Mouse (Mus musculus) lung, postnatal 0 days (tissue): ENCODE measurements at regions not wholly inside any gene's neighbourhood (a gene's known extent, or its start where the extent isn't known, plus 50 kb on each side); places are given as distances from the start of the nearest gene placed in this dataset.

Source experiments
- ATAC-seq: fragments of 200-750 bp; cut with Nextera tagmentation; 2 replicates; pipeline ENCODE4 v1.8.0; 2017; ENCODE audit warnings: moderate library complexity
- DNase-seq: peaks from one replicate; pipeline ENCODE4 v3.0.0-alpha.2; 2016; ENCODE audit warnings: low spot score
- H3K27ac ChIP-seq: fragments of 300-500 bp; sonication (generic); 2 replicates; pipeline ENCODE4 v1.5.1; 2014; ENCODE audit warnings: antibody characterized with exemption, mild to moderate bottlenecking, low read length, mixed read lengths
- H3K27me3 ChIP-seq: fragments of 300-500 bp; sonication (generic); replicated peaks from 2 replicates; pipeline ENCODE4 v1.6.1; 2014; ENCODE audit warnings: low read length, mixed read lengths; ENCODE audit not compliant: insufficient read depth
- H3K36me3 ChIP-seq: fragments of 300-500 bp; sonication (generic); 2 replicates; pipeline ENCODE4 v1.6.1; 2014; ENCODE audit warnings: low read length, mixed read lengths; ENCODE audit not compliant: insufficient read depth
- H3K4me1 ChIP-seq: fragments of 300-500 bp; sonication (generic); 2 replicates; pipeline ENCODE4 v1.6.1; 2014; ENCODE audit warnings: antibody characterized with exemption, low read depth, low read length, mixed read lengths; ENCODE audit not compliant: insufficient read depth
- H3K4me2 ChIP-seq: fragments of 300-500 bp; sonication (generic); replicated peaks from 2 replicates; pipeline ENCODE4 v1.6.1; 2014; ENCODE audit warnings: low read depth, mild to moderate bottlenecking, low read length, moderate library complexity, mixed read lengths
- H3K4me3 ChIP-seq: fragments of 300-500 bp; sonication (generic); 2 replicates; pipeline ENCODE4 v1.5.1; 2014; ENCODE audit warnings: low read depth, low read length
- H3K9ac ChIP-seq: fragments of 300-500 bp; sonication (generic); replicated peaks from 2 replicates; pipeline ENCODE4 v1.6.1; 2014; ENCODE audit warnings: low read depth, mild to moderate bottlenecking
- H3K9me3 ChIP-seq: fragments of 300-500 bp; sonication (generic); 2 replicates; pipeline ENCODE4 v1.6.1; 2016; ENCODE audit warnings: low read length, mixed read lengths
- CTCF ChIP-seq: IDR thresholded peaks from 2 replicates; pipeline ENCODE4 v1.5.1; 2016; ENCODE audit warnings: antibody characterized with exemption, mild to moderate bottlenecking
- EP300 ChIP-seq: IDR thresholded peaks from 2 replicates; pipeline ENCODE4 v1.6.1; 2016; ENCODE audit warnings: antibody characterized with exemption, mild to moderate bottlenecking, control low read depth
- WGBS: fragments of 180-500 bp; shearing (Covaris S2); extraction: QIAGEN DNeasy Blood & Tissue Kit; methylation state at CpG from one replicate; pipeline ENCODE4 v1.1.7; 2014; 5-methylcytosine and 5-hydroxymethylcytosine counted together

DNA sequence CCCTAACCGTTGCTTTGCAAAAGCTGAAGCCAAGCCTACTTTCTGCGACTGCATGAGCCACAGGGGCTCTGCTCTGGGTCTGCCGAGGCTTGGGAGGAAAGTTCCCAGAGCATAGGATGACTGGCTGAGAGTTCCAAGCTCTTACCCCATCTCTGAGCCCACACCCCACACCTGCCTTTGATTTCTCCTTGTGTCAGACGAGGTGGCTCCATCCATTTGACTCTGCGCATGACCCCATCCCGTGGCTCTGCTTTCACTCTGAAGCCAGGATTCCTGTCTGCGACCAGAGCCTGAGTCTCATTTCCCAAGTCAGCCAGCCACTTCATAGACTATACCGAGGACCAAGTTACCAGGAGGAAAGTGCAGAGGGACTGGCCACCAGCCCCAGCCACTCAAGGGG, 216.1 kb upstream of the Msx2 start:
- TF ChIP-seq CTCF: no peak
- no peak for TF ChIP-seq EP300
- H3K36me3 ChIP-seq: no peaks in the 10 kb centered on the region
- WGBS: 30% methylated on average over 8 of the region's 8 CpGs
- 0 out of 2 replicates have a peak overlapping the region, but pooled peaks have one; percentile 11 for H3K4me2 ChIP-seq
- ATAC-seq: no peak
- no peaks in the 10 kb centered on the region for H3K9me3 ChIP-seq
- DNase-seq: no peak
- H3K4me1 ChIP-seq: no peaks in the 10 kb centered on the region
- H3K27ac ChIP-seq: no peak overlapping the region
- H3K27me3 ChIP-seq: no peaks in the 10 kb centered on the region
- H3K4me3 ChIP-seq: no peak overlapping the region
- H3K9ac ChIP-seq: no peak overlapping the region

GRCm38 (mm10) chr13:53688489-53688888, 215.6 kb upstream of the Msx2 start:
- WGBS: 7% methylated on average over 13 of the region's 13 CpGs
- no peak; the same call in 1 of the 2 replicates for ATAC-seq

GRCm38 (mm10) chr13:53684498-53684897, 211.6 kb upstream of the Msx2 start:
- Histone ChIP-seq H3K9me3 (no peaks in the 10 kb centered on the region), H3K27ac (no peak overlapping the region), H3K27me3 (no peaks in the 10 kb centered on the region), H3K4me2 (no peak overlapping the region), H3K4me1 (no peaks in the 10 kb centered on the region), H3K36me3 (no peaks in the 10 kb centered on the region), H3K4me3 (no peak overlapping the region), H3K9ac (no peak overlapping the region)
- ATAC-seq: no peak
- no peak for TF ChIP-seq CTCF
- TF ChIP-seq EP300: no peak
- WGBS: 45% methylated on average over 5 of the region's 5 CpGs
- DNase-seq: no peak

More at GRCm38 (mm10) chr13:53688489-53688888, 215.6 kb upstream of the Msx2 start:
- no peaks in the 10 kb centered on the region for H3K4me1 ChIP-seq
- H3K9ac ChIP-seq: no peak overlapping the region
- no peak overlapping the region for H3K4me3 ChIP-seq
- 0 out of 2 replicates have a peak overlapping the region, but pooled peaks have one; percentile 11 for H3K4me2 ChIP-seq
- H3K27me3 ChIP-seq: no peaks in the 10 kb centered on the region
- H3K36me3 ChIP-seq: no peaks in the 10 kb centered on the region
- peak; percentile 75 for DNase-seq
- no peak overlapping the region for H3K27ac ChIP-seq
- H3K9me3 ChIP-seq: no peaks in the 10 kb centered on the region
- TF ChIP-seq CTCF (peak; percentile 91), EP300 (no peak)

- no peaks in the 10 kb centered on the region for H3K4me1 ChIP-seq
- 91% methylated on average over 10 of the region's 10 CpGs for WGBS
- H3K27me3 ChIP-seq: no peaks in the 10 kb centered on the region
- H3K9me3 ChIP-seq: no peaks in the 10 kb centered on the region
- no peak for ATAC-seq
- DNase-seq: no peak
- no peak overlapping the region for H3K9ac ChIP-seq
- H3K27ac ChIP-seq: no peak overlapping the region
- H3K4me3 ChIP-seq: no peak overlapping the region
- no peak for TF ChIP-seq CTCF
- no peak for TF ChIP-seq EP300
- no peaks in the 10 kb centered on the region for H3K36me3 ChIP-seq
- no peak overlapping the region for H3K4me2 ChIP-seq
Measured at GRCm38 (mm10) chr13:53677187-53677586, 204.3 kb upstream of the Msx2 start.

- Histone ChIP-seq H3K4me3 (no peak overlapping the region), H3K9ac (no peak overlapping the region), H3K36me3 (no peaks in the 10 kb centered on the region), H3K27me3 (no peaks in the 10 kb centered on the region), H3K4me1 (no peaks in the 10 kb centered on the region), H3K27ac (no peak overlapping the region), H3K9me3 (no peaks in the 10 kb centered on the region), H3K4me2 (no peak overlapping the region)
- ATAC-seq (no peak), DNase-seq (no peak)
- WGBS: 30% methylated on average over 19 of the region's 19 CpGs
- TF ChIP-seq EP300: no peak
- no peak for TF ChIP-seq CTCF
Measured at GRCm38 (mm10) chr13:53670361-53670760, 197.5 kb upstream of the Msx2 start.

DNA sequence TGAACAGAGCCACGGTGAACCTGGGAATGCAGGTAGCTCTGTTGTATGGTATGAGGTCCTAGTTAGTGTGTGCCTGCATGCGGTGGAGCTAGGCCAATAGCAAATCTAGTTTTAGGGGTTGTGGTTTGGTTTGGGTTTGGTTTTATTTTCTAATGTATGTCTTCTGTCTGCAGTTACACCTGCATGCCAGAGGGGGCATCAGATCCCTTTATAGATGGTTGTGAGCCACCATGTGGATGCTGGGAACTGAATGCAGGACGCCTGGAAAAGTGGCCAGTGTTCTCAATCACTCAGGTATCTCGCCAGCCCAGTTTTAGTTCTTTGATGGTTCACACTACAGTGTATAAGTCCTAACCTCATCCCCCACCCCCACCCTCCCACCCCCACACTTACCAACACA, 194.6 kb upstream of the Msx2 start:
- no peak for TF ChIP-seq CTCF
- no peak for TF ChIP-seq EP300
- Histone ChIP-seq H3K9me3 (no peaks in the 10 kb centered on the region), H3K27ac (no peak overlapping the region), H3K27me3 (no peaks in the 10 kb centered on the region), H3K9ac (no peak overlapping the region), H3K4me1 (no peaks in the 10 kb centered on the region), H3K4me3 (no peak overlapping the region), H3K36me3 (no peaks in the 10 kb centered on the region), H3K4me2 (no peak overlapping the region)
- DNase-seq (no peak), ATAC-seq (no peak)
- 88% methylated on average over 4 of the region's 4 CpGs for WGBS

DNA sequence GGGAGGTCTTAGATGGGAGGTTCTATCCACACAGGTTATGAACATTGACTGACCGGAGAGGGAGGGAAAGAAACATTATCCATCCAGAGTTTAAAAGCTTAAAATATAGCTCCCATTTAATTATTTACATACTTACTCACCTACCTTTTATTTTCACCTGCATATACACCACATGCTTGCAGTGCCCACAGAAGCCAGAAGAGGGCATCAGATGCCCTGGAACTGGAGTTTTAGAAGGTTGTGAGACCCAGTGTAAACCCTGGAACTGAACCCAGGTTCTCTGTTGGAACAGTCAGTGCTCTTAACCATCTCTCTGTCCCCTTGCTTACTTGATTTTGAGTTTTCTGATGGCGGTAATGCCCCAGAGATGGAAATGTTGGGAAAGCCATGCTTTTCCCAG, 192.7 kb upstream of the Msx2 start:
- Histone ChIP-seq H3K27ac (no peak overlapping the region), H3K9ac (no peak overlapping the region), H3K36me3 (no peaks in the 10 kb centered on the region), H3K9me3 (no peaks in the 10 kb centered on the region), H3K4me3 (no peak overlapping the region), H3K27me3 (no peaks in the 10 kb centered on the region), H3K4me2 (no peak overlapping the region), H3K4me1 (no peaks in the 10 kb centered on the region)
- peak; percentile 24; the same call in 1 of the 2 replicates for TF ChIP-seq CTCF
- no peak for TF ChIP-seq EP300
- ATAC-seq (no peak), DNase-seq (no peak)
- 98% methylated on average over 2 of the region's 2 CpGs for WGBS
